Mouse (Mus musculus): ENCODE results near the gene Fam129c.

The Fam129c gene

DNA sequence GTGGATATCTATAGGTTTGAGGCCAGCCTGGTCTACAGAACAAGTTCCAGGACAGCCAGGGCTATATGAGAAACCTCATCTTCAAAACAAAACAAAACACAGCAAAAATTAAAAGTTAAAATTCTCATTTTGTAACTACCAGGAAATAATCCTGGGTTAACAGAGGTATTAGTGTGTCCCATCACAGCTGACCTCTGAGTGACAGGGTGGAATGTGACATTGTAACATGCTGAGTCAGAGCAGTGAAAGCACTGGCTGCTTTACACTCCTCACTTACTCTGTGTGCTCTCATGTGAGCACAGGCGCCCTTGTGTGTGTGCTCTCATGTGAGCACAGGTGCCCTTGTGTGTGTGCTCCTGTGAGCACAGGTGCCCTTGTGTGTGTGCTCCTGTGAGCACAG, 22.4 kb upstream of the Fam129c start:
- no peak for DNase-seq

- no peak for DNase-seq
Measured at GRCm38 (mm10) chr8:71577856-71578387, 19.5 kb upstream of the Fam129c start.

GRCm38 (mm10) chr8:71579009-71579408, 18.4 kb upstream of the Fam129c start:
- no peak for DNase-seq

GRCm38 (mm10) chr8:71579476-71579875, 18.0 kb upstream of the Fam129c start:
- DNase-seq = no peak

DNA sequence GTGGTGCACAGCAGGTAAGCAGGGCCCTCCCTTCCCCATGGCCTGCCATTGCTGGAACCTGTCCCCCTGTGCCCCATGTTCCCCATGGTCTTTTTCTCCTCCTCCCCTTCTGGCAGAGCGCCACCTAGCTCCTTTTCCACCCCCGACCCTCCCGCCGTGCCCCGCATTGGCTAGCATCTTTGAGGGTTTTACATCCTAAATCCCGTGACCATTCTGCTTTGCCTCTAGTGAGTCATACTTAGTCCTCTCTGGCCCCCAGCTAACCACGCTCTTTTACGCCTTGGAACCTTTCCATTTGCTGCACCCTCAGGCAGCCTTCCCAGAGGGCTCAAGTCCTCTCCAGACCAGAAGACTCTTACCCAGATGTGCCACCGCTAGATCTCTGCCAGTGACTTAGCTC, 17.2 kb upstream of the Fam129c start:
- DNase-seq = no peak

DNA sequence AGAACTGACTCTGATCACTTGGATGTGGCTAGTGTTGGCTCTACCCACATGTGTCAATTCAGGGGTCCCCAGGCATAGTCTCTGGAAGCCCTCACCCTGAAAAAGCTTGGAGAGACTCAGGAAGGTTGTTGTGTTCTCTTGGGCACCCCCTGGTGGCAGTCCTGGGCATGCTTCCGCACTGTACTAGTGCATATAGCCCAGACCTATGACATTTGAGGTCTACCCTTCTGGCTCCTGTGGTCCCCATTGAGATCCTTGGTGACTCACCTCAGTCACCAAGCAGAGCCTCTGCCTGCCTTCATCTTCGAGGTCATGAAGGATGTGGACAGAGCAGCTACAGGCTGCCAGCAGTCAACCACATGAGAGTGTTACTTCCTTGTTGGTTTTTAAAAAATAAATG, 10.6 kb upstream of the Fam129c start:
- DNase-seq = no peak

GRCm38 (mm10) chr8:71588762-71589161, 8.7 kb upstream of the Fam129c start:
- no peak for DNase-seq

GRCm38 (mm10) chr8:71591017-71591416, 6.4 kb upstream of the Fam129c start:
- no peak for DNase-seq

GRCm38 (mm10) chr8:71591471-71592373, 5.7 kb upstream of the Fam129c start, which contains the start of gene Pgls:
Pgls (plus strand) TSS chr8:71592176.
- DNase-seq = peak; percentile 95

DNA sequence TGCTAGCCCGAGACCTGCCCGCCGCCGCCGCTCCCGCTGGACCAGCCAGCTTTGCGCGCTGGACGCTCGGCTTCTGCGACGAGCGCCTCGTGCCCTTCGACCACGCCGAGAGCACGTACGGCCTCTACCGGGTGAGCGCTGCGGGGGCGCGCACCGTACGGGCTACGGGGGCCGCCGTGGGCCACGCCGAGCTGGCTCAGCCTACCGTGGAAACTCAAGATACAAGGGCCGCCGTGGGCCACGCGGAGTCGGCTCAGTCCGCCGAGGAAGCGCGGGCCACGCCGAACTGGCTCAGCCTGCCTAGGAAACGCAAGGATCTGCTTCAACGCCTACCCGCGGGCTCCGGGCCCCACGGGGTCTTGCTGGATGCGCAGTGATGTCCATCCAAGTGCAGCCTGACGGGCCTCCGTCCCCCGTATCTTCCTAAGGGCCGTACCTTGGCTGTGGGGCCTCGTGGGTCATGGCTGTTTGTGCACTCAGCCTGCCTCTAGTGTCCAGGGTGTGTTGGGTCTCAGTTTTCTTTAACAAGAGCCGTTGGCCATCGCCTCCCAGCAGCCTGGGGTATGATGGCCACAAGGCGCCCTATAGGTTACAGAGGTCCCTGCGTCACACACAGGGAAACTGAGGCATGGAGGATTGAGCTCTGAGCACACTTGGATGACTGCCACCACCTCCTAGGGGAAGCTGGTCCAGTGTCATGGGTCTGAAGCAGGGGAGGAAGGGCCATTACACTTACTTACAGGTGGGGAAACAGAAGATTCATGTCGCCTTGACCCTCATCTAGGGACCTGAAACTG, 4.9 kb upstream of the Fam129c start:
- DNase-seq = peak; percentile 71 to 79

DNA sequence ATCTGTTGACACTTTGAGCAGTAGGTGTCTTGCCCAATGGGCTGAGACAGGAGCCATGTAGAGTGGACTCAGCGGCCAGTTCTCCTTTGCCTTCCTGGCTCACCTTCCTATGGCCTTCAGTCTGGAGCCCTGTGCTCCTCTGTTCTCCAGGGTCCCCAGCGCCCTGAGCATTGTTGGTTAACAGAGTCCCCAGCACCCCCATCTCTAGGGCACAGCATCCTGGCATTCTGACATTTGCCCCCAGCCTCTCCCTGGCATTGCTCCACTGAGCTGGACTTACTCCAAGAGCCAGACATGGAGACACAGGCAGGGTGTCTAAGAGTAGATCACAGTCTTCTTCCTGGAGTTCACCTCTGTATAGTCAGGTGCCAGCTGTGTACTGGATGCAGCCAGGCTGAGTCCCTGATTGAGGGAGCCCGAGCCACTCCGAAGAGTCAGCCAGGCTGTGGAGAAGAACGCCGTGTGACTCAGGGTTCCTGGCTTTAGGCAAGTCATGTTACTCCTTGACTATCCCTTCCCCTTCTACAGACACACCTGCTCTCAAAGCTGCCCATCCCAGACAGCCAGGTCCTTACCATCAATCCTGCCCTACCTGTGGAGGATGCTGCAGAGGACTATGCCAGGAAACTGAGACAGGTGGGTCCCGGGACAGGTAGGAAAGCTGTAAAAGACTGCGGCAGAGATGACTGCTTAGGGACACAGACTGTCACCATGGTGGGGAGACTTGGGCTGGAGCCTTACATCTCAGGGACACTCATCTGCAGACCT, 3.7 kb upstream of the Fam129c start:
- DNase-seq = no peak

- no peak for DNase-seq
Measured at GRCm38 (mm10) chr8:71594324-71594722, 3.1 kb upstream of the Fam129c start.

DNA sequence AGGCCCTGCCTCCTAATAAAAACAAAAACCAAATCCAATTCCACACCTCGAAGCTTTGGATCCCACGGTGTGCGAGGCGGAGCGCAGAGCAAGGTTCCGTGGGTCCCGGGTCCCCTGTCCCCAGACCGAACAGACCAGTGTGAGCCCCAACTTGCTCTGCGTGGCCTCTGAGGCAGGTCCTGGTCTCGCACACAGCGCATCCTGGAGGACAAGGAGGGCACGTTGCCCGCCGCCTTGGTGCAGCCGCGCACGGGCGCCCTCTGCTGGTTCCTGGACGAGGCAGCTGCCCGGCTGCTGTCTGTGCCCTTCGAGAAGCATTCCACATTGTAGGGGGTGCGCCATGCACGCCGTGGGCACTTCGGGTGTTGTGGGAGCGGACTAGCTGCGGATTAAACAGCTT, 1.6 kb upstream of the Fam129c start:
- peak; percentile 82 to 87 for DNase-seq

GRCm38 (mm10) chr8:71596384-71596783, 1.1 kb upstream of the Fam129c start:
- DNase-seq = no peak

GRCm38 (mm10) chr8:71596798-71597197, 650 bp upstream of the Fam129c start:
- peak in 1 of 2 experiments; percentile 47 for DNase-seq

DNA sequence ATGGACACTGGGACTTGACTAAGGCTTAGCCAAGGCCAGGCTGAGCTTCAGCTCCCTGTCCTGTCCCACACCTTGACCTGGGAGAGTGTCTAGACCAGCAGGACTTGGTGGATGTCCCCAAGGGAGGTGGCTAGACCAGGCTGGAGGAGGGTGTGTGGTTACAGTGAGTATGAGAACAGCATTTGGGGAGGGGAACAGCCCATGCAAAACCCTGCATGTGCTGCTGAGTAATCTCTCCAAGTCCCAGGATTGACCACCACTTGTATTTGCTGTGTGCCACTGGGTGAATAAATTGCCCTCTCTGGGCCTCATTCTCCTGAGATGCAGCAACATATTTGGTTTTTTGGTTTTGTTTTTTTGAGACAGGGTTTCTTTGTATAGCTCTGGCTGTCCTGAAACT, 927 bp downstream of the Fam129c start:
- DNase-seq = no peak

- DNase-seq = no peak
Measured at GRCm38 (mm10) chr8:71598841-71599240, 1.4 kb downstream of the Fam129c start.

GRCm38 (mm10) chr8:71601939-71602665, 4.7 kb downstream of the Fam129c start:
- DNase-seq = no peak

DNA sequence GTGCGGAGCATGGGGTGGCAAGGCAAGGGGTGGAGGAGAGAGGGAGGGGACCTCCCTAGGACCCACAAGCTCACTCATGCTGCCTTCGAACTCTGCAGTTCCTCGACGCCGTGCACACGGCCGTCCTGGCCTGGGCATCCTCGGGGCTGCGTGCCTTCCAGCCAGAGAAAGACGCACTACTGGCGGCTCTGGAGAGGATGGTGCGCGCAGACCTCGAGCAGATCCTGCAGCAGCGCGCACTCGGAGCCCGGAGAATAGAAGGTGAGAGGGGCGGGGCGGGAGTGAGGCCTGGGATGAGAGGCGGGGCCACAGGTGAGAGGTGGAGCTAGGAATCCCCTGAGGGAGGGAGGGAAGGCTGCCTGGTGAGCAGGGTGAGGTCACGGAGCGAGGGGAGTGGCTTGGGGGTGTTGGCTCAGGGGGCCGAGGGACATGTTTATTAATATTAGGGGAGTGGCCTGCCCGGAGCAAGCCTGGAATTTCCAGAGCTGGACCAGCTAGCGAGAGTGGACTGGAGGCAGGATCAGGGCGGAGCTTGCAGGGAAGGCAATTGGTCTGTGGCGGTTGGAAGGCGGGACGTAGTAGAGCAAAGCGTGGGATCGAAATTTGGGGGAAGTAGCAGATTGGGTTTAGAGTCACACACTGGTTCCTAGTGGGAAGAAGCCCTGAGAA, 5.4 kb downstream of the Fam129c start:
- peak; percentile 95 to 96 for DNase-seq

DNA sequence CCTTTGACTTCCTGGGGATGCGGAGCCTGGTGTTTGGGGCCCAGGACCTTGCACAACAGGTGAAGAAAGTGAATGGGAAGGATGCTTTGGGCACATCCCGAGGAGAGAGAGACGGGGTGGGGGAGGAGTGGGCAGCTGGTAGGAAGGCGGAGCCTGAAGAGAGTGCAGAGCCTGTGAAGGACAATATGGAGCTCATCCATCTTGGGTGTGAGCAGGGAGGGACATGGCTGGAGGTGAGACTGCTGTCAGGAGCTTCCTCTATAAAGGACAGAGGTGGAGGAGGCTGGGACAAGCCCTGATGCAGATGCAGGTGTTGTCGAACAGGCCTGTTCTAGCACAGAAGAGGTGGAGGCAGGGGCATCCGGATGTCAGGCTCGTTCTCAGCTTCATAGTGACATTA, 6.6 kb downstream of the Fam129c start:
- no peak for DNase-seq
